Mouse (Mus musculus) hindbrain, embryonic 13.5 days (tissue): ENCODE measurements around the gene Podn. TPM values are rescaled to one million over a fixed set of nuclear protein-coding genes. Genes with fewer than 3 reads are reported as not detected.
"Not testable (repeated sequence)": the region's sequence is repeated elsewhere in the genome, so short reads cannot be mapped to it uniquely, and the experiment has no call there.

ENCODE experiments used
- ATAC-seq: fragments of 200-750 bp; cut with Nextera tagmentation; 2 replicates; pipeline ENCODE4 v1.8.0; 2017; ENCODE audit warnings: moderate TSS enrichment; ENCODE audit not compliant: low FRiP score
- H3K27ac ChIP-seq: fragments of 300-500 bp; sonication (generic); 2 replicates; pipeline ENCODE4 v1.5.1; 2015; ENCODE audit warnings: inconsistent platforms, mild to moderate bottlenecking, moderate library complexity
- H3K27me3 ChIP-seq: fragments of 300-500 bp; sonication (generic); 2 replicates; pipeline ENCODE4 v1.6.1; 2015; ENCODE audit warnings: mild to moderate bottlenecking, inconsistent platforms
- H3K36me3 ChIP-seq: fragments of 300-500 bp; sonication (generic); 2 replicates; pipeline ENCODE4 v1.6.1; 2015; ENCODE audit warnings: mild to moderate bottlenecking, inconsistent platforms
- H3K4me1 ChIP-seq: fragments of 300-500 bp; sonication (generic); replicated peaks from 2 replicates; pipeline ENCODE4 v1.6.1; 2015; ENCODE audit warnings: inconsistent platforms
- H3K4me2 ChIP-seq: fragments of 300-500 bp; sonication (generic); 2 replicates; pipeline ENCODE4 v1.6.1; 2015; ENCODE audit warnings: inconsistent platforms, mild to moderate bottlenecking, moderate library complexity
- H3K4me3 ChIP-seq: fragments of 300-500 bp; sonication (generic); 2 replicates; pipeline ENCODE4 v1.5.1; 2015; ENCODE audit warnings: mild to moderate bottlenecking, inconsistent platforms
- H3K9ac ChIP-seq: fragments of 300-500 bp; sonication (generic); 2 replicates; pipeline ENCODE4 v1.6.1; 2015; ENCODE audit warnings: mild to moderate bottlenecking, inconsistent platforms
- H3K9me3 ChIP-seq: fragments of 300-500 bp; sonication (generic); 2 replicates; pipeline ENCODE4 v1.6.1; 2016; ENCODE audit warnings: inconsistent platforms
- WGBS: fragments of 180-500 bp; shearing (Covaris S2); methylation state at CpG from one replicate; pipeline ENCODE4 v1.1.7; 2015; 5-methylcytosine and 5-hydroxymethylcytosine counted together
- polyA plus RNA-seq: library from polyadenylated mRNA; unstranded; fragments of >200 nt; fragmentation: Nextera tagmentation; extraction: Ambion mirVana; gene quantifications from 2 replicates; pipeline ENCODE4 v1.2.1, GENCODE M21; 2015

Podn gene
- polyA plus RNA-seq, 1 experiment from 2014 or later = 0.18 TPM

GRCm38 (mm10) chr4:108116466-108116865 is 20.2 kb upstream of the Podn start:
- Histone ChIP-seq H3K4me1 (0 out of 2 replicates have a peak, but pooled peaks cover 3% of the 10 kb centered on the region), H3K36me3 (peaks cover 4% of the 10 kb centered on the region; the same call in 1 of the 2 replicates), H3K9me3 (no peaks in the 10 kb centered on the region), H3K27ac (no peak overlapping the region), H3K27me3 (no peaks in the 10 kb centered on the region), H3K4me2 (no peak overlapping the region), H3K9ac (no peak overlapping the region), H3K4me3 (no peak overlapping the region)
- ATAC-seq = no peak
- WGBS = 88% methylated on average over 2 of the region's 2 CpGs

- H3K36me3 ChIP-seq = peaks cover 22% of the 10 kb centered on the region
- 95% methylated on average over 2 of the region's 2 CpGs for WGBS
- H3K9ac ChIP-seq = no peak overlapping the region
- no peak overlapping the region for H3K4me3 ChIP-seq
- no peak for ATAC-seq
- H3K9me3 ChIP-seq = no peaks in the 10 kb centered on the region
- no peak overlapping the region for H3K27ac ChIP-seq
- H3K27me3 ChIP-seq = no peaks in the 10 kb centered on the region
- H3K4me2 ChIP-seq = no peak overlapping the region
- H3K4me1 ChIP-seq = no peaks in the 10 kb centered on the region
These were observed 14.5 kb upstream of the Podn start for GRCm38 (mm10) chr4:108110706-108111105.

GRCm38 (mm10) chr4:108109728-108110127 is 13.5 kb upstream of the Podn start:
- H3K4me3 ChIP-seq = no peak overlapping the region
- no peak for ATAC-seq
- no peaks in the 10 kb centered on the region for H3K4me1 ChIP-seq
- no peaks in the 10 kb centered on the region for H3K9me3 ChIP-seq
- no peak overlapping the region for H3K4me2 ChIP-seq
- H3K27me3 ChIP-seq = no peaks in the 10 kb centered on the region
- 94% methylated on average over 7 of the region's 7 CpGs for WGBS
- H3K9ac ChIP-seq = no peak overlapping the region
- no peak overlapping the region for H3K27ac ChIP-seq
- peaks cover 27% of the 10 kb centered on the region for H3K36me3 ChIP-seq

GRCm38 (mm10) chr4:108092741-108093397 is 3.4 kb downstream of the Podn start:
- Histone ChIP-seq H3K27me3 (no peaks in the 10 kb centered on the region), H3K27ac (no peak overlapping the region), H3K9me3 (no peaks in the 10 kb centered on the region), H3K4me3 (no peak overlapping the region), H3K4me1 (no peaks in the 10 kb centered on the region), H3K9ac (no peak overlapping the region), H3K36me3 (peaks cover 23% of the 10 kb centered on the region), H3K4me2 (no peak overlapping the region)
- ATAC-seq = no peak
- WGBS = 81% methylated on average over 6 of the region's 6 CpGs

- Histone ChIP-seq H3K9me3 (no peaks in the 10 kb centered on the region), H3K36me3 (peaks cover 5% of the 10 kb centered on the region; the same call in 1 of the 2 replicates), H3K4me3 (no peak overlapping the region), H3K27ac (no peak overlapping the region), H3K9ac (no peak overlapping the region), H3K4me1 (0 out of 2 replicates have a peak, but pooled peaks cover 2% of the 10 kb centered on the region), H3K4me2 (no peak overlapping the region), H3K27me3 (no peaks in the 10 kb centered on the region)
- no peak for ATAC-seq
- WGBS = 93% methylated on average over 2 of the region's 2 CpGs
These were observed 12.3 kb downstream of the Podn start for GRCm38 (mm10) chr4:108083993-108084392.

GRCm38 (mm10) chr4:108083032-108083735 is 13.1 kb downstream of the Podn start:
- no peak overlapping the region for H3K4me3 ChIP-seq
- no peaks in the 10 kb centered on the region for H3K9me3 ChIP-seq
- no peak for ATAC-seq
- no peak overlapping the region for H3K9ac ChIP-seq
- 80% methylated on average over 6 of the region's 6 CpGs for WGBS
- H3K36me3 ChIP-seq = peaks cover 5% of the 10 kb centered on the region; the same call in 1 of the 2 replicates
- H3K4me1 ChIP-seq = 0 out of 2 replicates have a peak, but pooled peaks cover 2% of the 10 kb centered on the region
- no peak overlapping the region for H3K4me2 ChIP-seq
- H3K27ac ChIP-seq = no peak overlapping the region
- H3K27me3 ChIP-seq = no peaks in the 10 kb centered on the region

- 93% methylated on average over 2 of the region's 2 CpGs for WGBS
- no peak for ATAC-seq
These were observed 13.8 kb downstream of the Podn start for GRCm38 (mm10) chr4:108082401-108082806.

GRCm38 (mm10) chr4:108080876-108081275 is 15.4 kb downstream of the Podn start:
- ATAC-seq = no peak
- Histone ChIP-seq H3K9me3 (no peaks in the 10 kb centered on the region), H3K27me3 (no peaks in the 10 kb centered on the region), H3K4me3 (no peak overlapping the region), H3K9ac (no peak overlapping the region), H3K4me1 (0 out of 2 replicates have a peak, but pooled peaks cover 2% of the 10 kb centered on the region), H3K4me2 (no peak overlapping the region), H3K27ac (no peak overlapping the region), H3K36me3 (peaks cover 2% of the 10 kb centered on the region; the same call in 1 of the 2 replicates)
- WGBS = 75% methylated on average over 5 of the region's 5 CpGs

More at GRCm38 (mm10) chr4:108082401-108082806, 13.8 kb downstream of the Podn start:
- Histone ChIP-seq H3K36me3 (peaks cover 5% of the 10 kb centered on the region; the same call in 1 of the 2 replicates), H3K27me3 (no peaks in the 10 kb centered on the region), H3K4me1 (0 out of 2 replicates have a peak, but pooled peaks cover 2% of the 10 kb centered on the region), H3K27ac (no peak overlapping the region), H3K4me3 (no peak overlapping the region), H3K9ac (no peak overlapping the region), H3K4me2 (no peak overlapping the region), H3K9me3 (no peaks in the 10 kb centered on the region)

GRCm38 (mm10) chr4:108079762-108080161 is 16.5 kb downstream of the Podn start:
- Histone ChIP-seq H3K4me2 (no peak overlapping the region), H3K9me3 (no peaks in the 10 kb centered on the region), H3K4me3 (no peak overlapping the region), H3K9ac (no peak overlapping the region), H3K36me3 (no peaks in the 10 kb centered on the region), H3K27me3 (no peaks in the 10 kb centered on the region), H3K4me1 (0 out of 2 replicates have a peak, but pooled peaks cover 2% of the 10 kb centered on the region), H3K27ac (no peak overlapping the region)
- 38% methylated on average over 2 of the region's 2 CpGs for whole genome bisulfite sequencing
- ATAC-seq = no peak

- H3K4me1 ChIP-seq, H3K9ac ChIP-seq, H3K36me3 ChIP-seq, H3K9me3 ChIP-seq, H3K4me3 ChIP-seq, H3K27ac ChIP-seq, H3K4me2 ChIP-seq, ATAC-seq, H3K27me3 ChIP-seq: not testable (repeated sequence)
- 84% methylated on average over 15 of the region's 15 CpGs for WGBS
These were observed 17.1 kb downstream of the Podn start for GRCm38 (mm10) chr4:108079191-108079590.

- Histone ChIP-seq H3K36me3 (no peaks in the 10 kb centered on the region), H3K4me2 (no peak overlapping the region), H3K27ac (no peak overlapping the region), H3K4me3 (no peak overlapping the region), H3K9ac (no peak overlapping the region), H3K4me1 (0 out of 2 replicates have a peak, but pooled peaks cover 2% of the 10 kb centered on the region), H3K27me3 (no peaks in the 10 kb centered on the region), H3K9me3 (no peaks in the 10 kb centered on the region)
- ATAC-seq = no peak
- 91% methylated on average over 3 of the region's 3 CpGs for WGBS
These were observed 18.9 kb downstream of the Podn start for GRCm38 (mm10) chr4:108077224-108077955.

GRCm38 (mm10) chr4:108074204-108074823 is 21.9 kb downstream of the Podn start:
- WGBS = 91% methylated on average over 3 of the region's 3 CpGs
- H3K27me3 ChIP-seq = no peaks in the 10 kb centered on the region
- ATAC-seq = no peak
- H3K27ac ChIP-seq = no peak overlapping the region
- no peak overlapping the region for H3K9ac ChIP-seq
- no peak overlapping the region for H3K4me3 ChIP-seq
- H3K4me2 ChIP-seq = no peak overlapping the region
- H3K36me3 ChIP-seq = no peaks in the 10 kb centered on the region
- no peaks in the 10 kb centered on the region for H3K9me3 ChIP-seq
- H3K4me1 ChIP-seq = peaks cover 15% of the 10 kb centered on the region
